Mouse (Mus musculus) testis, adult 10 weeks (tissue): Measurements from ENCODE around the gene Olfr57. TPM values are rescaled to one million over a fixed set of nuclear protein-coding genes. Genes with fewer than 3 reads are reported as not detected.

Source experiments
- polyA plus RNA-seq: library from polyadenylated mRNA; stranded (reverse); fragments of 350-450 nt; fragmentation: Illumina TruSeq; extraction: RNeasy Lipid Tissue Mini Kit (QIAGEN cat#74804); gene quantifications from one replicate; pipeline ENCODE4 v1.2.3, GENCODE M21; 2014; ENCODE audit warnings: low read depth, low replicate concordance

The Olfr57 gene
- polyA plus RNA-seq: 0.14 TPM

DNA sequence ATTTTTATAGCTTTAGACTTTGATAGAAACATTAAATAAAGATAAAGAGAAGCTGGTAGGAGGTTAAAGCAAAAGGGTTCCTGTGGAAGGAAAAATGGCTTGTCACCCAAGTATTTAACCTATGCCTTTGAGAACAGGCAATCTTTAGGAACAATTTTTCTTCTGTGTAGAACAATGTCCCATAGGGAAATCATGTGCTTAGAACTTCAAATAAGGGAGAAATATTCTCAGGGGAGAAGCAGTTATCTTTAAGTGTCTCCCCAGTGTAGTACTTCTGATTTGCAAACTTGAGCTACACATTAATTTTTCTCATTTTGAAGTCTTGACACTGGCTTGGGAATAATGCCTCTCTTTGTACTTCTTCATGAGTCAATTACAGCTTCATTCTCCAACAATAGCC, at the start of gene Olfr57:
TSS of gene Olfr57 (plus strand) at position 301 of the 400 bp plus-strand sequence.

DNA sequence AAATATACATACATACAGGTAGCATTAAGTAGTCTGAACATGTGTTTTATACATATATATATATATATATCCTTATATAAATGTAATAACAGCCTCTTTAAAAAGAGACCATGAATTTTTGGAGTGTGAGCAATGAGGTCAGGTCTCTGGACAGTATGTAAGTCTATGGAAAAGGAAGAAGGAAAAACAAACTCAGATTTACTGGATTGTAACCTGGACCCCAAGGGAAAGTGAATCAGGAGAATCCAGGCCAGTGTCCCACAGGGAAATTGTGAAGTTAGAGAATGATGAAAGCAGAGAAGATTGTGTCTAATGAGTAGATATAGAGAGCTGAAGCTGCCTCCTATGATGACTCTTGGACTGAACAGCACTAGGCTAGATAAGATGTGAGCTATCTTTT, 47.8 kb upstream of the Olfr57 start, which contains the start of gene Olfr1352:
TSS of gene Olfr1352 (plus strand) at position 301 of the 400 bp plus-strand sequence.

DNA sequence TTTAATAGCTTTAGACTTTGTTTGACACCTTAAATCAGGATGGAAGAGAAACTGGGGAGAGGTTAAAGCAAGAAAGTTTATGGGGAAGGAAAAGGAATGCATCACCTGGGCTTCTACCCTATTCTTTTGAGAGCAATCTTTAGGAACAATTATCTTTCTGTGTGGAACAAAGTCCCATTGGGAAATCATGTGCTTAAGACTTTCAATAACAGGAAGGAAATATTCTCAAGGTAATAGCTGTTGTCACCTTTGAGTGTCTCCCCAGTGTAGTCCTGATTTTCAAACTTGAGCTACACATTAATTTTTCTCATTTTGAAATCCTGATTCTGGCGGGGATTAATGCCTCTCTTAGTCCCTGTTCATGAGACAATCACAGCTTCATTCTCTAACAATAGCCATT, 16.4 kb upstream of the Olfr57 start, which contains the start of gene Olfr1351:
TSS of gene Olfr1351 (plus strand) at position 301 of the 400 bp plus-strand sequence.

Other genes starting within 250 kb of the Olfr57 start
- gene Slc1a6, start 248.2 kb upstream of the Olfr57 start, polyA plus RNA-seq: not detected
- not detected for gene Olfr1356, start 176.6 kb upstream of the Olfr57 start, polyA plus RNA-seq
- not detected for gene Olfr1355, start 153.2 kb upstream of the Olfr57 start, polyA plus RNA-seq
- not detected for gene Olfr1354, start 115.6 kb upstream of the Olfr57 start, polyA plus RNA-seq
- not detected for gene Olfr8, start 78.1 kb upstream of the Olfr57 start, polyA plus RNA-seq
- gene Olfr1353, start 65.4 kb upstream of the Olfr57 start, polyA plus RNA-seq: not detected
- gene Olfr1352, start 47.7 kb upstream of the Olfr57 start, polyA plus RNA-seq: not detected
- gene Olfr1351, start 16.3 kb upstream of the Olfr57 start, polyA plus RNA-seq: not detected
- gene 2610008E11Rik, start 68.9 kb downstream of the Olfr57 start, polyA plus RNA-seq: 14.7 TPM
- not detected for gene Vmn2r80, start 120.0 kb downstream of the Olfr57 start, polyA plus RNA-seq
- 0.10 TPM for gene Vmn2r81, start 219.0 kb downstream of the Olfr57 start, polyA plus RNA-seq